Mouse (Mus musculus) c-Kit-positive CD71-positive TER-119-positive erythroid progenitor cells, embryonic 14.5 days (primary cell): Measurements from ENCODE around the gene Hpse.
A peak's percentile ranks its signal among the peaks of the same experiment; 100 is the strongest.

Source experiments
- DNase-seq: peaks from one replicate; pipeline ENCODE4 v3.0.0-alpha.2; 2013; ENCODE audit warnings: low spot score

Hpse gene

GRCm38 (mm10) chr5:100642316-100642715 lies 77.2 kb downstream of the Hpse start:
- no peak for DNase-seq

GRCm38 (mm10) chr5:100638483-100638882 lies 81.0 kb downstream of the Hpse start:
- peak; percentile 78 for DNase-seq

GRCm38 (mm10) chr5:100636794-100637544 lies 82.5 kb downstream of the Hpse start:
- peak; percentile 28 for DNase-seq

- peak; percentile 57 for DNase-seq
Measured at GRCm38 (mm10) chr5:100635908-100636307, 83.6 kb downstream of the Hpse start.

GRCm38 (mm10) chr5:100634885-100635478 lies 84.5 kb downstream of the Hpse start:
- DNase-seq, result no peak

- DNase-seq, result no peak
Measured at GRCm38 (mm10) chr5:100632540-100633129, 86.9 kb downstream of the Hpse start.
